Mouse (Mus musculus) liver, embryonic 11.5 days (tissue): Measurements from ENCODE around the gene Adamtsl4. TPM values are rescaled to one million over a fixed set of nuclear protein-coding genes. Genes with fewer than 3 reads are reported as not detected.

Experiments
- ATAC-seq: fragments of 200-750 bp; cut with Nextera tagmentation; replicated peaks from 2 replicates; pipeline ENCODE4 v1.8.0; 2017; ENCODE audit warnings: moderate number of reproducible peaks, mild to moderate bottlenecking, moderate TSS enrichment, moderate library complexity; ENCODE audit not compliant: low FRiP score
- DNase-seq: peaks from one replicate; pipeline ENCODE4 v3.0.0-alpha.2; 2017; ENCODE audit warnings: low spot score
- H3K27ac ChIP-seq: fragments of 300-500 bp; sonication (generic); 2 replicates; pipeline ENCODE4 v1.5.1; 2014; ENCODE audit warnings: mild to moderate bottlenecking, low read depth, low read length, control low read depth
- H3K27me3 ChIP-seq: fragments of 300-500 bp; sonication (generic); replicated peaks from 2 replicates; pipeline ENCODE4 v1.6.1; 2014; ENCODE audit warnings: low read length, mixed read lengths; ENCODE audit not compliant: control insufficient read depth, insufficient read depth
- H3K36me3 ChIP-seq: fragments of 300-500 bp; sonication (generic); 2 replicates; pipeline ENCODE4 v1.6.1; 2014; ENCODE audit warnings: mild to moderate bottlenecking, low read length, moderate library complexity, mixed read lengths; ENCODE audit not compliant: control insufficient read depth, insufficient read depth
- H3K4me1 ChIP-seq: fragments of 300-500 bp; sonication (generic); replicated peaks from 2 replicates; pipeline ENCODE4 v1.6.1; 2014; ENCODE audit warnings: low read length, mixed read lengths; ENCODE audit not compliant: control insufficient read depth, insufficient read depth
- H3K4me2 ChIP-seq: fragments of 300-500 bp; sonication (generic); 2 replicates; pipeline ENCODE4 v1.6.1; 2014; ENCODE audit warnings: mild to moderate bottlenecking, control low read depth, moderate library complexity
- H3K4me3 ChIP-seq: fragments of 300-500 bp; sonication (generic); 2 replicates; pipeline ENCODE4 v1.5.1; 2014; ENCODE audit warnings: low read depth, low read length, control low read depth
- H3K9ac ChIP-seq: fragments of 300-500 bp; sonication (generic); 2 replicates; pipeline ENCODE4 v1.6.1; 2014; ENCODE audit warnings: low read depth, low read length, control low read depth
- H3K9me3 ChIP-seq: fragments of 300-500 bp; sonication (generic); 2 replicates; pipeline ENCODE4 v1.6.1; 2016; ENCODE audit warnings: low read length, inconsistent platforms, mixed read lengths; ENCODE audit not compliant: control insufficient read depth
- WGBS: fragments of 180-500 bp; shearing (Covaris S2); extraction: QIAGEN DNeasy Blood & Tissue Kit; methylation state at CpG from one replicate; pipeline ENCODE4 v1.1.7; 2014; 5-methylcytosine and 5-hydroxymethylcytosine counted together
- microRNA-seq: library from miRNA; unstranded; fragments of <30 nt; microRNA quantifications from one replicate; pipeline ENCODE4, GENCODE M21; 2017; ENCODE audit warnings: borderline number of aligned reads
- polyA plus RNA-seq: library from polyadenylated mRNA; unstranded; fragments of >200 nt; fragmentation: Nextera tagmentation; extraction: Ambion mirVana; gene quantifications from 2 replicates; pipeline ENCODE4 v1.2.1, GENCODE M21; 2014

The Adamtsl4 gene
- polyA plus RNA-seq, 1 experiment from 2014 or later = 1.2 TPM

DNA sequence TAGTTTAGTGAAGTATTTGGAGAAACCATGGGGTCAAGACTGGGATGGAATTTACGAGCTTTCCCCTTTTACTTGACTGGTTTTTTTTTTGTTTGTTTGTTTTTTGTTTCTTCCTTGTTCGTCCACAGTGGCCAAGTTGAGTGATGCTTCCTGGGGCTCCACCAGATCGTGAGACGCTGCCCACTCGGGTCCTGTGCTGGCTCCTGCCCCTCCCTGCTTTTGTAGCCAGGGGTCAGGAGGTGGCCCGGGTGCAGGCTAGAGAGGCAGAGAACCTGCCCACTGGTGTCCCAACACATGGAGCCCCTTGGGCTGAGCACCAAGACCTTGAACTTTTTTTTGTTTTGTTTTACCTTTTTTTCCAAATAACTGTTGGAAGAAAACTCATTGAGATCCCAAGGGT is 56.4 kb downstream of the Adamtsl4 start:
- no peak for DNase-seq
- Histone ChIP-seq H3K4me1 (no peaks in the 10 kb centered on the region; the same call in 1 of the 2 replicates), H3K4me3 (no peak overlapping the region), H3K27me3 (no peaks in the 10 kb centered on the region), H3K4me2 (no peak overlapping the region), H3K9me3 (no peaks in the 10 kb centered on the region), H3K27ac (no peak overlapping the region), H3K36me3 (peaks cover 55% of the 10 kb centered on the region), H3K9ac (no peak overlapping the region)
- ATAC-seq = no peak
- WGBS = 83% methylated on average over 6 of the region's 6 CpGs

DNA sequence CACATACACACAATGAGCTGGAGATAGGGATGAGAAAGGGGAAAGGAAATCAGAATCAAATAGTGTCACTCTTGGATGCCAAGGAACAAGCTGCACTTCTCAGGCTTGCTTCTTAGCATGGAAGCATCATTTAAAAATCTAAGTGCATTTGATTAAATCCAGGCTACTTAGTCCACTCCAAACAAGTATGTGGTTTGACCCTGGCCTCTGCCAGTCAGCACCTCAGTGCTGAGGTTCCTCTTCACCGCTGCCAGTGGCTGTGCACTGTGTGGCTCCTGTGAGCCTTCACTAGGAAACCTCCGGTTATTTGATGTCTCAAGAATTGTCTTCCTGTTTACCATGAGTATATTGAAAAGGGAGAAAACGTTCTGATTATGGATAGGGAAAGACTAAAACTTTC is 56.9 kb downstream of the Adamtsl4 start:
- H3K27me3 ChIP-seq = no peaks in the 10 kb centered on the region
- H3K9ac ChIP-seq = no peak overlapping the region
- no peak overlapping the region for H3K4me2 ChIP-seq
- H3K36me3 ChIP-seq = peaks cover 55% of the 10 kb centered on the region
- H3K9me3 ChIP-seq = no peaks in the 10 kb centered on the region
- H3K27ac ChIP-seq = no peak overlapping the region
- DNase-seq = no peak
- peaks cover 3% of the 10 kb centered on the region for H3K4me1 ChIP-seq
- no peak overlapping the region for H3K4me3 ChIP-seq
- no peak for ATAC-seq
- WGBS = 77% methylated on average over 3 of the region's 3 CpGs

DNA sequence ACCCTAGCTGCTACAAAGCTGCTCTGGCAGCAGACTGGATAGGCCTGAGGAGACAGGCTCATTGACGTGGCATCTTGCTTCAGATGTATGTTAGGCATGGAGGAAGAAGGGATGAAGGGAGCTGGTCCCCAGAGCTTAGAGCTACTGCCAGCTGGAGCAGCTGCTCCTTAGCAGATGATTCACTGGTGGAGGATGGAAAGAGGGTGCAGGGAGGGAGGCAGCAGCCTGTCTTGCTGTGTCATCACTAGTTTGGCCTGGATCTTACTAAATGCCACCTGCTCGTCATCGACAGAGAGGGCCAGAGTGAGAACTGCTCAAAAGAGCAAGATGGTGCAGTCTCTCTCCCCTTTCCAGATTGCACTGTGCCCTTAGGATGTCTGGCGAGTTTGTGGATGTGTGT is 58.0 kb downstream of the Adamtsl4 start:
- no peak overlapping the region for H3K9ac ChIP-seq
- DNase-seq (no peak), ATAC-seq (no peak)
- H3K4me3 ChIP-seq = no peak overlapping the region
- no peaks in the 10 kb centered on the region for H3K27me3 ChIP-seq
- peaks cover 4% of the 10 kb centered on the region for H3K4me1 ChIP-seq
- H3K36me3 ChIP-seq = peaks cover 54% of the 10 kb centered on the region
- no peak overlapping the region for H3K27ac ChIP-seq
- 85% methylated on average over 4 of the region's 4 CpGs for WGBS
- H3K9me3 ChIP-seq = no peaks in the 10 kb centered on the region
- no peak overlapping the region for H3K4me2 ChIP-seq

DNA sequence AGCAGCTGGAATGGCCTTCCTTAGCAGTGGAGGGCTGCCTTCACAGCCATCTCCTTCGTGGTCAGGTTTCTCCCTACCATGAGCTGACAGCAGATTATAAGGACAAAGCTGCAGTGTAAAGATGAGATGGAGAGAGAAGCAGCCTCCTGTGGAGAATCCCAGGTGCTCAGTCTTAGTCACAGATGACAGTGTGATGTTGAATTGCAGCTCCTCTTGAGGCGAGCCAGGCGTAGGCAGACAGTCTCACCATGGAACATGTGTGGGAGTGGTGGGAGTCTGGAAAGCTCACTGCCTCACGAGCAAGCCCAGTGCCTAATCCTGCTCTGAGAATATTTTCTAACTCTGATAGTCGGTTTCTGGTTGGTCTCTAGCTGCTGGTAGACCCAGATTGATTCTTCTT is 60.0 kb downstream of the Adamtsl4 start:
- H3K36me3 ChIP-seq = peaks cover 44% of the 10 kb centered on the region

More for the DNA sequence above, 60.0 kb downstream of the Adamtsl4 start:
- Histone ChIP-seq H3K9ac (no peak overlapping the region), H3K4me2 (no peak overlapping the region), H3K27me3 (no peaks in the 10 kb centered on the region), H3K4me1 (peaks cover 7% of the 10 kb centered on the region), H3K4me3 (no peak overlapping the region), H3K9me3 (no peaks in the 10 kb centered on the region), H3K27ac (no peak overlapping the region)
- DNase-seq = no peak
- no peak for ATAC-seq
- 83% methylated on average over 5 of the region's 5 CpGs for WGBS

Small RNAs within 50 kb of the gene (microRNA-seq; reads per million reads assigned to microRNA genes)
- not detected for gene Mir7014

Other genes starting within 250 kb of the Adamtsl4 start
- gene Ctsk, start 188.7 kb downstream of the Adamtsl4 start, polyA plus RNA-seq = 1.7 and 1.8 TPM in 2 replicates
- gene Ctss, start 161.1 kb downstream of the Adamtsl4 start, polyA plus RNA-seq = 16.6 and 18.5 TPM in 2 replicates
- 0.13 and 0.23 TPM in 2 replicates for gene Hormad1, start 128.2 kb downstream of the Adamtsl4 start, polyA plus RNA-seq
- gene Golph3l, start 99.0 kb downstream of the Adamtsl4 start, polyA plus RNA-seq = 29.8 and 34.3 TPM in 2 replicates
- gene Ensa, start 62.9 kb downstream of the Adamtsl4 start, polyA plus RNA-seq = 51.3 and 55.8 TPM in 2 replicates
- 52.2 and 57.7 TPM in 2 replicates for gene Mcl1, start 29.1 kb downstream of the Adamtsl4 start, polyA plus RNA-seq
- gene Ecm1, start 51.7 kb upstream of the Adamtsl4 start, polyA plus RNA-seq = 30.4 and 31.7 TPM in 2 replicates
- gene Tars2, start 72.3 kb upstream of the Adamtsl4 start, polyA plus RNA-seq = 97.9 and 102 TPM in 2 replicates
- gene Rprd2, start 130.9 kb upstream of the Adamtsl4 start, polyA plus RNA-seq = 18.8 and 18.9 TPM in 2 replicates
- gene Prpf3, start 168.0 kb upstream of the Adamtsl4 start, polyA plus RNA-seq = 68.0 and 68.4 TPM in 2 replicates
- 311 and 340 TPM in 2 replicates for gene Mrps21, start 183.6 kb upstream of the Adamtsl4 start, polyA plus RNA-seq
- gene Ciart, start 194.3 kb upstream of the Adamtsl4 start, polyA plus RNA-seq = 7.9 and 8.1 TPM in 2 replicates
- gene BC028528, start 204.1 kb upstream of the Adamtsl4 start, polyA plus RNA-seq = 9.5 and 13.5 TPM in 2 replicates
- 34.3 and 35.1 TPM in 2 replicates for gene Aph1a, start 206.1 kb upstream of the Adamtsl4 start, polyA plus RNA-seq
- 27.4 and 28.9 TPM in 2 replicates for gene Car14, start 216.8 kb upstream of the Adamtsl4 start, polyA plus RNA-seq
- 110 TPM in 2 replicates for gene Anp32e, start 241.3 kb upstream of the Adamtsl4 start, polyA plus RNA-seq